Mouse (Mus musculus): Measurements from ENCODE around the gene Uhrf1bp1l.

DNA sequence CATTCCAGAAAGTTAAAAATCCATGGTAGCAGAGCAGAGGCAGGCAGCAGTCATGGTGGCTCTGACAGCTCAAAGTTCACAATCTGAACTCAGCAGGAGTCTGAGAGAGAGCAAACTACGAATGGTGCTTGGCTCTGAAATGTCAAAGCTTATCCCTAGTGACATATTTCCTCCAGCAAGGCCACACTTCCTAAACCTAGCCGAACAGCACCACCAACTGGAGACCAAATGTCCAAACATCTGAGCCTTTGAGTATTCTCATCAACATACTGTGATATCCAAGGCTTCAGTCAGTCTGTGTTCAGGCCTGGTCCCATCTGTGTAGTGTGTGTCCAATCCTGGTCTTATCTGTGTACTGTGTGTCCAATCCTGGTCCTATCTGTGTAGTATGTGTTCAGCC lies 79.1 kb downstream of the Uhrf1bp1l start:
- TF ChIP-seq GATA1 (IDR thresholded peaks at IDR 0.05; ENCODE audit: borderline replicate concordance, low read length) = no peak
- no peak for TF ChIP-seq FLI1 (IDR thresholded peaks at IDR 0.05; ENCODE audit: low read length)
